Mouse (Mus musculus): ENCODE data around the gene Tppp3. TPM values are rescaled to one million over a fixed set of nuclear protein-coding genes. Genes with fewer than 3 reads are reported as not detected.

Tppp3 gene
- total and polyA plus RNA-seq, 3 experiments: 0.25 to 0.39 TPM; not detected in 1

GRCm38 (mm10) chr8:105477792-105478191, 6.5 kb upstream of the Tppp3 start:
- dilution Hi-C loops (cut with MboI; ENCODE audit: extremely low pct_ligation_motif_present, extremely low pct_unique_long_range_greater_than_20kb, low sequenced_read_pairs) (no loop called here), in situ Hi-C loops (cut with MboI; ENCODE audit: low pct_ligation_motif_present, low pct_unique_long_range_greater_than_20kb, low sequenced_read_pairs) (loop anchor here (10.0 kb wide), 1 partner anchor 113 kb away; no protein-coding TSS in a partner anchor)
- no peaks in the 10 kb centered on the region for H3K4me1 ChIP-seq (ENCODE audit: control insufficient read depth in 1 of 2, insufficient read depth in 2 of 2)
- no peak for TF ChIP-seq KAT2A (IDR thresholded peaks at IDR 0.05; ENCODE audit: insufficient replicate concordance, low read length)
- peaks cover 0 to 24% of the 10 kb centered on the region in 2 experiments for H3K36me3 ChIP-seq (replicated peaks in 1 of 2; ENCODE audit: control insufficient read depth in 1 of 2, insufficient read depth in 1 of 2, low read length in 1 of 2)
- no peak overlapping the region for H3K4me3 ChIP-seq (replicated peaks in 1 of 3; ENCODE audit: low read depth in 2 of 3, low read length in 2 of 3, poor library complexity in 1 of 3)
- no peaks in the 10 kb centered on the region for H3K27me3 ChIP-seq (replicated peaks)
- H3K79me2 ChIP-seq (replicated peaks; ENCODE audit: control insufficient read depth, extremely low read depth, insufficient read depth, poor library complexity, severe bottlenecking): no peaks in the 10 kb centered on the region
- H3K4me2 ChIP-seq (ENCODE audit: insufficient read depth, low read depth, poor library complexity, severe bottlenecking): no peak overlapping the region
- no peak overlapping the region for H3K9ac ChIP-seq (ENCODE audit: insufficient read depth, low read depth)
- no peak for DNase-seq (ENCODE audit: extremely low read depth)
- no peaks in the 10 kb centered on the region for H3K9me3 ChIP-seq (replicated peaks; ENCODE audit: low read length)
- no peak overlapping the region for H3K27ac ChIP-seq (ENCODE audit: insufficient read depth, low read depth)

- dilution Hi-C loops (cut with MboI; ENCODE audit: extremely low pct_ligation_motif_present, extremely low pct_unique_long_range_greater_than_20kb, low sequenced_read_pairs): no loop called here
- no peaks in the 10 kb centered on the region for H3K4me1 ChIP-seq (ENCODE audit: control insufficient read depth in 1 of 2, insufficient read depth in 2 of 2)
- DNase-seq (ENCODE audit: extremely low read depth): peak; percentile 38
These were observed 5.5 kb upstream of the Tppp3 start for GRCm38 (mm10) chr8:105476628-105477413.

More at GRCm38 (mm10) chr8:105476628-105477413, 5.5 kb upstream of the Tppp3 start:
- in situ Hi-C loops (cut with MboI; ENCODE audit: low pct_ligation_motif_present, low pct_unique_long_range_greater_than_20kb, low sequenced_read_pairs): loop anchor here (10.0 kb wide), 1 partner anchor 112 kb away; no protein-coding TSS in a partner anchor
- Histone ChIP-seq H3K27me3 (replicated peaks) (no peaks in the 10 kb centered on the region), H3K27ac (ENCODE audit: insufficient read depth, low read depth) (no peak overlapping the region), H3K4me2 (ENCODE audit: insufficient read depth, low read depth, poor library complexity, severe bottlenecking) (no peak overlapping the region), H3K9me3 (replicated peaks; ENCODE audit: low read length) (no peaks in the 10 kb centered on the region), H3K36me3 (replicated peaks in 1 of 2; ENCODE audit: control insufficient read depth in 1 of 2, insufficient read depth in 1 of 2, low read length in 1 of 2) (peaks cover 0 to 27% of the 10 kb centered on the region in 2 experiments), H3K4me3 (replicated peaks in 1 of 3; ENCODE audit: low read depth in 2 of 3, low read length in 2 of 3, poor library complexity in 1 of 3) (no peak overlapping the region), H3K79me2 (replicated peaks; ENCODE audit: control insufficient read depth, extremely low read depth, insufficient read depth, poor library complexity, severe bottlenecking) (no peaks in the 10 kb centered on the region), H3K9ac (ENCODE audit: insufficient read depth, low read depth) (no peak overlapping the region)
- TF ChIP-seq POLR2A (IDR thresholded peaks at IDR 0.05; ENCODE audit: low read depth, low read length) (no peak), CHD2 (IDR thresholded peaks at IDR 0.05; ENCODE audit: low read length) (no peak), USF1 (IDR thresholded peaks at IDR 0.05; ENCODE audit: low read depth, low read length) (no peak), EP300 (IDR thresholded peaks at IDR 0.05; ENCODE audit: low read length) (no peak), RCOR1 (conservative IDR thresholded peaks at IDR 0.05; ENCODE audit: low read depth, low read length) (no peak), USF2 (conservative IDR thresholded peaks at IDR 0.05; ENCODE audit: low read depth, low read length) (no peak), MAX (IDR thresholded peaks at IDR 0.05; ENCODE audit: low read length) (no peak), PAX5 (IDR thresholded peaks at IDR 0.05; ENCODE audit: low read length) (no peak), RAD21 (IDR thresholded peaks at IDR 0.05; ENCODE audit: low read depth, low read length) (peak; percentile 76), JUN (IDR thresholded peaks at IDR 0.05; ENCODE audit: insufficient read depth, low read depth, low read length) (no peak), MAFK (IDR thresholded peaks at IDR 0.05; ENCODE audit: insufficient replicate concordance, low read length) (no peak), CTCF (conservative IDR thresholded peaks at IDR 0.05 in 1 of 2, IDR thresholded peaks at IDR 0.05 in 1 of 2; ENCODE audit: low read depth in 2 of 2, low read length in 2 of 2) (peak; percentile 29 to 94; a peak in 3 of 4 replicates), POLR2AphosphoS2 (IDR thresholded peaks at IDR 0.05; ENCODE audit: low read depth, low read length) (no peak), TCF12 (IDR thresholded peaks at IDR 0.05; ENCODE audit: low read depth, low read length) (no peak), JUND (conservative IDR thresholded peaks at IDR 0.05; ENCODE audit: low read depth, low read length) (no peak), TBP (conservative IDR thresholded peaks at IDR 0.05; ENCODE audit: low read depth, low read length) (no peak), E2F4 (IDR thresholded peaks at IDR 0.05; ENCODE audit: insufficient replicate concordance, low read depth, low read length) (no peak), ZKSCAN1 (IDR thresholded peaks at IDR 0.05; ENCODE audit: borderline replicate concordance, low read depth, low read length) (no peak), SIN3A (IDR thresholded peaks at IDR 0.05; ENCODE audit: low read length) (no peak), CHD1 (IDR thresholded peaks at IDR 0.05; ENCODE audit: low read depth, low read length) (no peak), ZC3H11A (IDR thresholded peaks at IDR 0.05; ENCODE audit: low read depth, low read length) (no peak; the same call in 1 of the 2 replicates), SMC3 (IDR thresholded peaks at IDR 0.05; ENCODE audit: low read depth, low read length) (peak; percentile 94), BHLHE40 (IDR thresholded peaks at IDR 0.05; ENCODE audit: low read depth, low read length) (no peak), IRF4 (IDR thresholded peaks at IDR 0.05; ENCODE audit: low read depth, low read length) (no peak), MEF2A (IDR thresholded peaks at IDR 0.05; ENCODE audit: borderline replicate concordance, low read depth, low read length) (no peak), UBTF (IDR thresholded peaks at IDR 0.05; ENCODE audit: low read depth, low read length) (no peak), ZNF384 (IDR thresholded peaks at IDR 0.05; ENCODE audit: low read depth, low read length) (0 out of 2 replicates have a peak, but pooled peaks have one; percentile 36), MYC (IDR thresholded peaks at IDR 0.05; ENCODE audit: low read depth, low read length) (no peak)
